Mouse (Mus musculus) megakaryocyte, embryonic 14.5 days (primary cell): Measurements from ENCODE around the gene Abl1.

ENCODE experiments used
- FLI1 ChIP-seq: IDR thresholded peaks from 2 replicates; pipeline ENCODE4 v1.6.1; 2012; ENCODE audit warnings: low read length, inconsistent platforms, mixed read lengths
- GATA1 ChIP-seq: IDR thresholded peaks from 3 replicates; pipeline ENCODE4 v1.6.1; 2012; ENCODE audit warnings: mixed read lengths, low read length, inconsistent platforms, borderline replicate concordance

- TF ChIP-seq GATA1, result no peak
- no peak for TF ChIP-seq FLI1
Observed at GRCm38 (mm10) chr2:31641508-31641830, 46.7 kb upstream of the Abl1 start.
